Mouse (Mus musculus) skeletal muscle tissue, postnatal 0 days (tissue): ENCODE results near the gene Snrk. TPM values are rescaled to one million over a fixed set of nuclear protein-coding genes. Genes with fewer than 3 reads are reported as not detected.

Source experiments
- polyA plus RNA-seq: library from polyadenylated mRNA; unstranded; fragments of >200 nt; fragmentation: Nextera tagmentation; extraction: Ambion mirVana; gene quantifications from 2 replicates; pipeline ENCODE4 v1.2.1, GENCODE M21; 2015

Snrk gene
- polyA plus RNA-seq = 30.5 and 35.4 TPM in 2 replicates

DNA sequence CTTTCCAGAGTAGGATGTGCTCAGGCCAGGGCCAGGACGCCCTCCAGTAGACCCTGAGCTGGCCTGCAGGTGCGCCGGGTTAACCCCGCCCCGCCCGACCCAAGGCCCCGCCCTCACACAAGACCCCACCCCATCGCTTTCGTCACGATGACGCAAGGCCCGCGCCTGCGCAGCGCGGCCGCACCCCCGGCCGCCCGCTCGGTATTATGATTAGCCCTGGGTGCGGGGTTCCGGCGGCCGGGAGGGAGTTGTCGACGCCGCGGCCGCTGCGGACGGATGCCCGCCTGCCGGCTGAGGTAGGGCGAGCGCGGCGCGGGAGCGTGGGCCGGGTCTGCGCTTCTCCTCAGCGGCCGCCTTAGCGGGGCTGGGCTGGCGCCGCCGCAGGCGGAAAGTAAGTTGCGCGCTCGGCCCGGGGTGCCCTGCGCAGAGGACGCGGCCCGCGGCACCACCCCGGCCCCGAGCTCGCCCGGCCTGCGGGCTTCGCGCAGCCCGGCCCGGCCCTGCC lies at the start of gene Snrk:
Snrk (plus strand) TSS at position 155 of the 505 bp plus-strand sequence.

Other genes starting within 250 kb of the Snrk start
- 0.37 and 0.45 TPM in 2 replicates for gene Ackr2, start 218.9 kb upstream of the Snrk start, polyA plus RNA-seq
- not detected in 2 replicates for gene Cyp8b1, start 201.0 kb upstream of the Snrk start, polyA plus RNA-seq
- gene Fam198a, start 166.3 kb upstream of the Snrk start, polyA plus RNA-seq = 3.4 and 4.4 TPM in 2 replicates
- 7.0 and 7.8 TPM in 2 replicates for gene Pomgnt2, start 120.2 kb upstream of the Snrk start, polyA plus RNA-seq
- gene Ano10, start 177.2 kb downstream of the Snrk start, polyA plus RNA-seq = 29.8 and 35.2 TPM in 2 replicates
- 17.8 and 41.2 TPM in 2 replicates for gene Abhd5, start 234.3 kb downstream of the Snrk start, polyA plus RNA-seq